Mouse (Mus musculus) layer of hippocampus, adult 18-20 months (tissue): Measurements from ENCODE around the gene Zfhx3. TPM values are rescaled to one million over a fixed set of nuclear protein-coding genes. Genes with fewer than 3 reads are reported as not detected.

Experiments used
- DNase-seq, 2 experiments: peaks; one replicate each; pipeline ENCODE4 v3.0.0; 2022; ENCODE audit warnings: low spot score in 2 of 2
- total RNA-seq, 2 experiments: library from RNA; stranded (reverse); gene quantifications; 2 replicates each; pipeline ENCODE4 v1.2.3; 2021

Zfhx3 gene
- total RNA-seq, 2 experiments from 2014 or later = 4.6 to 4.8 TPM

DNA sequence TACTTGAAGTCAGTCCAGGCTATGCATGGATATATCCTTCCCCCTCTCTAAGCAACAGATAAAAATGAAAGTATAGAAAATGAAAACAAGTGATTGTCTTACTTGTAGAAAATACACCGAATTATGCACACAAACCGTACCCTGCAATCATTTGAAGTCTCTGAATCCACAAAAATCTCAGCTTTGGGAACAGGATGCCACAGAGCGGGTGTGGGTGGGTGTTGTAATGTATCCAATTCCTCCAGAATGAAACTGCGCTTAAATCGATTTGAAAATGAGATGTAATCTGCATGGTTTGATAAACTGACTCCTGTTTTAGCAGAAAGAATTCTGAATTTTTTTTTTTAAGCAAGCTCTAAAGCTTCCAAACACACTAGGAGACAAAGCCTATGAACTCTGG lies 297.1 kb downstream of the Zfhx3 start:
- DNase-seq = peak; percentile 44 to 72

GRCm38 (mm10) chr8:108241041-108241690 lies 298.7 kb downstream of the Zfhx3 start:
- DNase-seq = no peak

DNA sequence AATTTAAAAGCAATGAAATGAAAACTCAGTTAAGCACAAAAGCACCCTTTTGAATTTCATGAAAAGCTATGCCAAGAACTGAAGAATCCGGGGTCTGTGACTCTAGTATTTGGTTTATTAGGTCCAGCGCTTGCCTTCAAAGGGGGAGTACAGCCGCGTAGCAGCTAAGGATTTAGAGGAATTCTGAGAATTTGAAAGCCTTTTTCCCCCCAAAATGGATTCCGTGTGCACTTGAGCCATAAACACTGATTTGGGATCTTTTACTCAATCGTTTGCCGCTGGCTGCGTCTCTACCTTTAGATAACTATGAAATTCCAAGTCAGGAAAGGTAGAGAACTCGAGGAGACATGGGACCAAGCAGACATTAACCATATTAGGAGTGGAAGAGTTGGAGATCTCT lies 300.8 kb downstream of the Zfhx3 start:
- DNase-seq = no peak

- DNase-seq = no peak
These were observed 302.4 kb downstream of the Zfhx3 start for GRCm38 (mm10) chr8:108244636-108245494.

DNA sequence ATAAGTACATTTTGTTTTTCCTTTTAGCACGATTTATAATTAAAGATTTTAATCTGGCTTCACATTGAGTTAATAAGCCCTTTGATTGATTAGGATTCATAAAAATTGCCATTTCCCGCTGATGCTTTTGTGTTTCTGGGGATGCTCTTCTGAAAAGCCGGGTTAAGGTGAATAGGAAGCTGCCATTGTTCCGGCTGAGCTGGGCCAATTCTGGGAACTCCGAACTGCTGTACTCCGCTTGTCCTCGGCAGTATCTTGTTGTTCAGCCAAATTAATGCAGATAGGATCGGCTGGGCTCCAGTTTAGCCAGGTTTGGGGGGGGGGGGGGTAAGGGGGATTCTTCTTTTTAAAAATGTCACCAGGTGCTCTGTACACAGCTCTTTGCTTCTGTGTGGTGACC lies 303.1 kb downstream of the Zfhx3 start:
- no peak for DNase-seq

DNA sequence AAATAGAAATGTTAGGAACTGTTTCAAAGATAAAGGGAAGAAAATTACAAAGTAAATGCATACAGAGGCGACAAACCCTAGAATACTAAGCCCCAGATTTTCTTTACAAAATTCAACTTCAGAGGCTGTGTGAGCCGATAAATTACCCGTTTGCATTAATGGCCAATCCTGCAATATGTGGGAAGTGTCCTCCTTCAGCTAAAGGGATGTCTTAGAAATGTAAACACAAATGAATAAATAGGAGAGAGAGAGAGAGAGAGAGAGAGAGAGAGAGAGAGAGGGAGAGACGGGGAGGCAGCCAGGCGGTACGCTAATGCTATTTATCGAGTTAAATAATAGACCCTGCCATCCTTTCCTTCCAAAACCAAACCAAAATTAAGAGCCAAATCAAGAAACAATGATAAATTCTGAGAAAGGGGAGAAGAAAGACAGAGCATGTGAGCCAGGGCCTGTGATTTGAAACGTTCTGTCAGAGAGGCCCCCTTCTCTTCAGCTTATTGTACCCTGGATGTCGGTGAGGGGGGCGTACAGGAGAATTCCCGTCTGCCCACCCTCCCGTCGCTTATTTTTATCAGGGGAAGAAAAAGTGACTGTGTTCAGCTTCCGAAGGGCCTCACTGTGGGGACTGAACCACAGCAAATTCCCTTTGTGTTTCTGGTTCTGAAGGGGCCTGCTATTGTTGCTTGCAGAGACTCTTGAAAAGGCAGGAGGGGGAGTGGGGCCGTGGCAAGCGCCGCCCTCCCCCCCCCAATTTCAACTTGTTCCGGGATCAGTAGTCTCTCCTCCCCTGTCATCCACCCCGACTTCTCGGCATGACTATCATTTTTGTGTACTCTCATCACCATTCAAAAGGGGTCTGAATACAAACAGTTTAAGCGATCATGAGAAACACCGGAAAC lies 303.8 kb downstream of the Zfhx3 start:
- DNase-seq = no peak

- DNase-seq = no peak
These were observed 304.5 kb downstream of the Zfhx3 start for GRCm38 (mm10) chr8:108246934-108247417.

DNA sequence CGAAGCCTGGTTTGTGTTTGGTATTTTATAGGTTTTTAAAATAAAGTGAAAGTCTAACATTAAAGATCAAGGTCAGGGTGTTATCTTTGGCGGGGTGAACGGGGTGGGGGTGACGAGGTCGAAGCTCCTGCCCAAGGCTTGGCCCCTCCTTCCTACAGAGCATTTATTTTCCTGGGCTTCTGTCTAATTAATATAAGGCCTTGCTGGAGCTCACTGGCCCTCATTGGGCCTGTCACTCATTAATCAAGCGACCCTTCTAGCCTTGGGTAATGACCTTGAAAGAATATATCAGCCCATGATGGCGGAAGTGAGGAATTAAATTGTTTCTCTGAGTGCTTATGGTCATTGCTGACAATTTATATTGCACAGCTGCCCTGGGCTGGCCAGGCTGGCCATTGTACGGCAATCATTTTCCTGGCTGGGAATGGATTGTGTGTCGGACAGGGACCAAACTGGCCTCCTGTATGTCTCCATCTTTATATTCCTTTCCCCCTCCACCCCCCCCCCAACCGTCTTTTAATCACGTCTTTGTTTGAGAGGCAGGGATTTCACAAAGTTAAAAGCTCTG lies 322.2 kb downstream of the Zfhx3 start:
- no peak for DNase-seq

DNA sequence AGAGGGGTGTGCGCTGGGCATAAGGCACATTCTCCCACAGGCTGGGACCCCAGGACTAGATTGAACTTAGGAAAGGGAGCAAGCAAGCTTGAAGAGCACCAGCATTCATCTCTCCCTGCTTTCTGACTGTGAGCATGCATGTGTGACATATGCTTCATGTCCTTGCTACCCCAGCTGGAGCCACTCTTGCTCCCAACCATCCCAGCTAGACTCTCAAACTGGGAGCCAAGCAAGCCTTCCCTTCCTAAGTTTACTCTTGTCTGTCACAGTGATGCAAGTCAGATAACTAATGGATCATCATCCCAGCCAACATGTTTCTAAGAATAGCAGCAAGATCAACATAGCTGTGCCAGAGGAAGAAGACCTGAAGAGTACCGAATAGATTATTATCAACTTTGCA lies 335.5 kb downstream of the Zfhx3 start:
- no peak for DNase-seq

GRCm38 (mm10) chr8:108281981-108282380 lies 339.5 kb downstream of the Zfhx3 start:
- DNase-seq = no peak

DNA sequence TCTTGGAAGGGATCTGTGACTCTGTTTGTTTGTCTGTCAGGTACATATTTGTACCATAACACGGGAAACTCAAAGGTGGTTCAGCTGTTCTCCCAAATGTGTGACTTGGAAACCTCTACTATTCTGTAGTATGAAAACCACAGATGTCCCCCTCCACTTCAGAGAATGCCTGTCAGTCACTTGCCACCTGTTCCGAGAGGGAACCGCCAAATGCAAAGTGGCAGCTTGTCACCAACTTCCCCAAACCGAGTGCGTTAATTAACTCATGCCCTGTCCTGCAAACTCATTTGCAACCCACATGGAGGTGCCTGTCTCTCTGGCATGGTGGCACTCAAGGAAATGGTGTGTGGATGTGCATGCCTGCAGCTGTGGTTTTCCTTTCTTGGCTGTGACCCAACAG lies 343.7 kb downstream of the Zfhx3 start:
- DNase-seq = peak in 1 of 2 experiments; percentile 17

GRCm38 (mm10) chr8:108300964-108301615 lies 358.6 kb downstream of the Zfhx3 start:
- no peak for DNase-seq

DNA sequence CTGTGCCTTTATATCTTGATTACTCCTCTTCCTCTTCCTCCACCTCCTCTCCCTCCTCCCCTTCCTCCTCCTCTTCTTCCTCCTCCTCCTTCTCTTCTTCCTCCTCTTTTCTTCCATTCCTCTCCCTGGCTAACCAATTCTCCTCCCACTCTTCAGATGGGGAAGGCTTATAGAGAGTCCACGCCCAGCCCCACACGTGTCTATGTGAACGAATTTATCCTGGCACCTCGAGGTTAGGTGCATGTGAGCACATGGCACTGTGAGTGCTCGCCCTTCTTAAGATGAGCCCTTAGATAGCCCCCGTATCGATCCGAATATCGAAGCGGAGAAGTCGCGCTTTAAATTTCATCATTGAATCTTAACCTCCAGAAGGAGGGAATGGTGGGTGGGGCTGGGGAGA lies 359.2 kb downstream of the Zfhx3 start:
- DNase-seq = no peak

DNA sequence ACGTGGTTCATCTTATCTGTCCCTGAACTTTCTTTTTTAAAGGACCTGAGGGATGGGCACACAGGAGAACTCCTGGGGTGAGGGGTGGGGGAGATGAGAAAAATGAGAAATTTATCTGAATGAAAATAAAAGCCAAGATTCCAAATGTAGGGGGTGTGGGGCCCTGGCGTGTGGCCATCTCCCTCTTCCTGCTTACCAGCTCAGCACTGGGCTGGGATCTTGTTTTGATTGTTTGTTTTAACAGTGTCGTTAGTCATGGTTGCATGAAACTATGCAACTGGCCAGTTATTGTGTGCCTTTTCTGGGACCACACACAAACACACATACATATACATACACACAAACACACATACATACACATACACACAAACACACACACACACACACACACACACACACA lies 362.9 kb downstream of the Zfhx3 start:
- DNase-seq = no peak

- DNase-seq = no peak
These were observed 367.2 kb downstream of the Zfhx3 start for GRCm38 (mm10) chr8:108309525-108310246.

- DNase-seq = no peak
These were observed 372.6 kb downstream of the Zfhx3 start for GRCm38 (mm10) chr8:108315046-108315445.

GRCm38 (mm10) chr8:108317532-108318093 lies 375.2 kb downstream of the Zfhx3 start:
- DNase-seq = no peak

GRCm38 (mm10) chr8:108327711-108328110 lies 385.3 kb downstream of the Zfhx3 start:
- DNase-seq = peak; percentile 4 to 34

- DNase-seq = no peak
These were observed 405.9 kb downstream of the Zfhx3 start for GRCm38 (mm10) chr8:108348352-108348751.

- DNase-seq = no peak
These were observed 406.3 kb downstream of the Zfhx3 start for GRCm38 (mm10) chr8:108348776-108349175.
